Mouse (Mus musculus): ENCODE measurements around the gene Abhd6. TPM values are rescaled to one million over a fixed set of nuclear protein-coding genes. Genes with fewer than 3 reads are reported as not detected.

Gene Abhd6
- total and polyA plus RNA-seq, 3 experiments = not detected

- no peaks in the 10 kb centered on the region for H3K79me2 ChIP-seq (ENCODE audit: control insufficient read depth, insufficient read depth, low read length, poor library complexity)
- no peaks in the 10 kb centered on the region for H3K4me1 ChIP-seq (ENCODE audit: control insufficient read depth in 1 of 2, insufficient read depth in 2 of 2, low read length in 2 of 2)
- H3K9ac ChIP-seq (ENCODE audit: control insufficient read depth, low read depth, low read length, poor library complexity, severe bottlenecking) = no peak overlapping the region
- no peak for DNase-seq (ENCODE audit: low read depth, low spot score)
- no peaks in the 10 kb centered on the region for H3K9me3 ChIP-seq (replicated peaks; ENCODE audit: insufficient read depth, low read length)
- no peak overlapping the region for H3K27ac ChIP-seq (ENCODE audit: control insufficient read depth, low read depth, low read length)
- H3K4me3 ChIP-seq (ENCODE audit: control insufficient read depth in 1 of 2, insufficient read depth in 1 of 2, low read depth in 2 of 2, low read length in 2 of 2) = no peak overlapping the region
- TF ChIP-seq ZNF384 (IDR thresholded peaks at IDR 0.05; ENCODE audit: low read depth, low read length) (no peak), RCOR1 (IDR thresholded peaks at IDR 0.05; ENCODE audit: low read depth, low read length) (no peak), MYC (IDR thresholded peaks at IDR 0.05; ENCODE audit: low read depth, low read length) (no peak), USF1 (IDR thresholded peaks at IDR 0.05; ENCODE audit: low read depth, low read length) (no peak), ZMIZ1 (IDR thresholded peaks at IDR 0.05; ENCODE audit: low read depth, low read length) (no peak), CTCF (IDR thresholded peaks at IDR 0.05 in 2 of 3, conservative IDR thresholded peaks at IDR 0.05 in 1 of 3; ENCODE audit: control insufficient read depth in 1 of 3, insufficient read depth in 1 of 3, low read depth in 2 of 3, low read length in 3 of 3, poor library complexity in 1 of 3, severe bottlenecking in 1 of 3) (no peak), GATA1 (IDR thresholded peaks at IDR 0.05; ENCODE audit: low read depth, low read length) (no peak), TBP (IDR thresholded peaks at IDR 0.05; ENCODE audit: low read depth, low read length) (no peak), E2F4 (IDR thresholded peaks at IDR 0.05; ENCODE audit: borderline replicate concordance, low read depth, low read length) (no peak), USF2 (IDR thresholded peaks at IDR 0.05; ENCODE audit: borderline replicate concordance in 1 of 2, insufficient read depth in 1 of 2, low read depth in 1 of 2, low read length in 2 of 2) (no peak), EP300 (IDR thresholded peaks at IDR 0.05; ENCODE audit: low read depth in 1 of 2, low read length in 2 of 2) (no peak), MAZ (IDR thresholded peaks at IDR 0.05; ENCODE audit: low read depth, low read length) (no peak), RAD21 (IDR thresholded peaks at IDR 0.05; ENCODE audit: low read depth, low read length) (no peak), MAX (IDR thresholded peaks at IDR 0.05; ENCODE audit: low read length) (no peak), GABPA (IDR thresholded peaks at IDR 0.05; ENCODE audit: low read depth, low read length) (no peak), BHLHE40 (IDR thresholded peaks at IDR 0.05; ENCODE audit: borderline replicate concordance, low read depth, low read length) (no peak), MEF2A (IDR thresholded peaks at IDR 0.05; ENCODE audit: extremely low read depth, insufficient replicate concordance, low read depth, low read length, poor library complexity, severe bottlenecking) (no peak), MXI1 (IDR thresholded peaks at IDR 0.05; ENCODE audit: low read depth, low read length) (no peak), NELFE (IDR thresholded peaks at IDR 0.05; ENCODE audit: low read depth, low read length) (no peak)
- H3K36me3 ChIP-seq (ENCODE audit: control insufficient read depth in 1 of 2, insufficient read depth in 2 of 2, low read length in 2 of 2) = no peaks in the 10 kb centered on the region
- H3K27me3 ChIP-seq (ENCODE audit: control insufficient read depth in 1 of 2, insufficient read depth in 2 of 2, low read length in 2 of 2) = no peaks in the 10 kb centered on the region
Observed at GRCm38 (mm10) chr14:7989961-7990360, 12.7 kb upstream of the Abhd6 start.

GRCm38 (mm10) chr14:7991108-7991776, 11.5 kb upstream of the Abhd6 start:
- Histone ChIP-seq H3K4me1 (ENCODE audit: control insufficient read depth in 1 of 2, insufficient read depth in 2 of 2, low read length in 2 of 2) (no peaks in the 10 kb centered on the region), H3K79me2 (ENCODE audit: control insufficient read depth, insufficient read depth, low read length, poor library complexity) (no peaks in the 10 kb centered on the region), H3K27ac (ENCODE audit: control insufficient read depth, low read depth, low read length) (no peak overlapping the region), H3K4me3 (ENCODE audit: control insufficient read depth in 1 of 2, insufficient read depth in 1 of 2, low read depth in 2 of 2, low read length in 2 of 2) (no peak overlapping the region), H3K9me3 (replicated peaks; ENCODE audit: insufficient read depth, low read length) (no peaks in the 10 kb centered on the region), H3K27me3 (ENCODE audit: control insufficient read depth in 1 of 2, insufficient read depth in 2 of 2, low read length in 2 of 2) (no peaks in the 10 kb centered on the region), H3K9ac (ENCODE audit: control insufficient read depth, low read depth, low read length, poor library complexity, severe bottlenecking) (no peak overlapping the region), H3K36me3 (ENCODE audit: control insufficient read depth in 1 of 2, insufficient read depth in 2 of 2, low read length in 2 of 2) (no peaks in the 10 kb centered on the region)
- no peak for DNase-seq (ENCODE audit: low read depth, low spot score)
- TF ChIP-seq ZMIZ1 (IDR thresholded peaks at IDR 0.05; ENCODE audit: low read depth, low read length) (no peak), GATA1 (IDR thresholded peaks at IDR 0.05; ENCODE audit: low read depth, low read length) (no peak), CTCF (IDR thresholded peaks at IDR 0.05 in 2 of 3, conservative IDR thresholded peaks at IDR 0.05 in 1 of 3; ENCODE audit: control insufficient read depth in 1 of 3, insufficient read depth in 1 of 3, low read depth in 2 of 3, low read length in 3 of 3, poor library complexity in 1 of 3, severe bottlenecking in 1 of 3) (no peak), CHD1 (IDR thresholded peaks at IDR 0.05; ENCODE audit: low read depth, low read length) (no peak), TCF12 (IDR thresholded peaks at IDR 0.05; ENCODE audit: low read depth, low read length) (no peak), E2F4 (IDR thresholded peaks at IDR 0.05; ENCODE audit: borderline replicate concordance, low read depth, low read length) (no peak), KAT2A (conservative IDR thresholded peaks at IDR 0.05; ENCODE audit: low read depth, low read length) (no peak), HCFC1 (IDR thresholded peaks at IDR 0.05; ENCODE audit: low read depth, low read length) (no peak)
